Mouse (Mus musculus): ENCODE measurements at regions not wholly inside any gene's neighbourhood (a gene's known extent, or its start where the extent isn't known, plus 50 kb on each side); places are given as distances from the start of the nearest gene placed in this dataset.

DNA sequence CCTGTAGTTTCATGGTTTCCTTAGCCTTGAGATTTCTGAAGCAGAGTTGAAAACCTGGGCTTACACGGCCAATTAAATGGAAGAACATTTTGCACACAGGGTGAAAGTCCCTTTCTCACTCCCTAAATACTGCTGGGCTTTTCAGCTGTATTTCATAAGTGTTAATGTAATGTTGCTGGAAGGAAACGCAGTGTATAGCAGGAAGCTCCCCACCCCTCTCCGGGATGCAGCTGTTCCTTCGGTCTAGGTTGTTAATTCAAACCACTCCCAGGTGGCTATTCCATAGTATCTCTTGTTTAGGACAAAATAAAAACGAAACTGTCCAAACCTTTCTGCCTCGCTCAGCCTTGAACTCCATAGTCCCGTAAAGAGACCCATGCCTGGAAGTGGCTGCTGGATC, 269.4 kb upstream of the Habp2 start:
- Histone ChIP-seq H3K36me3 (replicated peaks) (no peaks in the 10 kb centered on the region), H3K9me3 (no peaks in the 10 kb centered on the region), H3K9ac (no peak overlapping the region), H3K4me1 (no peaks in the 10 kb centered on the region), H3K27me3 (replicated peaks) (no peaks in the 10 kb centered on the region), H3K27ac (no peak overlapping the region), H3K4me2 (no peak overlapping the region), H3K4me3 (no peak overlapping the region)
- 83% methylated on average over 7 of the region's 7 CpGs for WGBS
- no peak for ATAC-seq (replicated peaks)

GRCm38 (mm10) chr19:56019143-56019542, 267.8 kb upstream of the Habp2 start:
- WGBS = 63% methylated on average over 7 of the region's 7 CpGs
- ATAC-seq (replicated peaks) = no peak

DNA sequence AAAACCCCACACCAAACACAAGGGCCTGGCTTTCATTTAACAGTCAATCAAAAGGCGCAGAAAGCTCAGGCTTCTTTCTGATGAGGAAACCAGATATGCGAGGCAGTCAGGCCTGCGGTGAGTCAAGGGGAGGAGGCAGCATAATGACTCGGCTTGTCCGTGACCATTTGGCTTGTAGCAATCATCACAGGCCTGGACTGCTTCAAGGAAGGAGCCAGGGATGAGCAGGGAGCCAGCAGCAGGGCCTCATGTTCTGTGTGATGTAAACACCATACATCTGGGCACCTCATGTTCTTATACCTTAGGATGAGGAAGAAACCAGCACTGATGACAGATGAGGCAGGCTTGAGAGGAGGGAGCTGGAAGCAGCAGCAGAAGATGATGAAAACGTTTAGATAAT, 264.6 kb upstream of the Habp2 start:
- Histone ChIP-seq H3K36me3 (replicated peaks) (no peaks in the 10 kb centered on the region), H3K27ac (no peak overlapping the region), H3K27me3 (replicated peaks) (no peaks in the 10 kb centered on the region), H3K4me3 (no peak overlapping the region), H3K9ac (no peak overlapping the region), H3K9me3 (no peaks in the 10 kb centered on the region), H3K4me2 (no peak overlapping the region), H3K4me1 (no peaks in the 10 kb centered on the region)
- WGBS = 76% methylated on average over 6 of the region's 6 CpGs
- ATAC-seq (replicated peaks) = no peak

More at GRCm38 (mm10) chr19:56019143-56019542, 267.8 kb upstream of the Habp2 start:
- Histone ChIP-seq H3K4me2 (no peak overlapping the region), H3K9me3 (no peaks in the 10 kb centered on the region), H3K27ac (no peak overlapping the region), H3K4me3 (no peak overlapping the region), H3K4me1 (no peaks in the 10 kb centered on the region), H3K9ac (no peak overlapping the region), H3K27me3 (replicated peaks) (no peaks in the 10 kb centered on the region), H3K36me3 (replicated peaks) (no peaks in the 10 kb centered on the region)

- no peaks in the 10 kb centered on the region for H3K27me3 ChIP-seq (replicated peaks)
- no peak overlapping the region for H3K9ac ChIP-seq
- H3K4me1 ChIP-seq = peaks cover 5% of the 10 kb centered on the region
- H3K27ac ChIP-seq = no peak overlapping the region
- H3K4me3 ChIP-seq = no peak overlapping the region
- 75% methylated on average over 4 of the region's 4 CpGs for WGBS
- H3K9me3 ChIP-seq = no peaks in the 10 kb centered on the region
- no peaks in the 10 kb centered on the region for H3K36me3 ChIP-seq (replicated peaks)
- no peak overlapping the region for H3K4me2 ChIP-seq
- ATAC-seq (replicated peaks) = no peak
Measured at GRCm38 (mm10) chr19:56024599-56024998, 262.3 kb upstream of the Habp2 start.

DNA sequence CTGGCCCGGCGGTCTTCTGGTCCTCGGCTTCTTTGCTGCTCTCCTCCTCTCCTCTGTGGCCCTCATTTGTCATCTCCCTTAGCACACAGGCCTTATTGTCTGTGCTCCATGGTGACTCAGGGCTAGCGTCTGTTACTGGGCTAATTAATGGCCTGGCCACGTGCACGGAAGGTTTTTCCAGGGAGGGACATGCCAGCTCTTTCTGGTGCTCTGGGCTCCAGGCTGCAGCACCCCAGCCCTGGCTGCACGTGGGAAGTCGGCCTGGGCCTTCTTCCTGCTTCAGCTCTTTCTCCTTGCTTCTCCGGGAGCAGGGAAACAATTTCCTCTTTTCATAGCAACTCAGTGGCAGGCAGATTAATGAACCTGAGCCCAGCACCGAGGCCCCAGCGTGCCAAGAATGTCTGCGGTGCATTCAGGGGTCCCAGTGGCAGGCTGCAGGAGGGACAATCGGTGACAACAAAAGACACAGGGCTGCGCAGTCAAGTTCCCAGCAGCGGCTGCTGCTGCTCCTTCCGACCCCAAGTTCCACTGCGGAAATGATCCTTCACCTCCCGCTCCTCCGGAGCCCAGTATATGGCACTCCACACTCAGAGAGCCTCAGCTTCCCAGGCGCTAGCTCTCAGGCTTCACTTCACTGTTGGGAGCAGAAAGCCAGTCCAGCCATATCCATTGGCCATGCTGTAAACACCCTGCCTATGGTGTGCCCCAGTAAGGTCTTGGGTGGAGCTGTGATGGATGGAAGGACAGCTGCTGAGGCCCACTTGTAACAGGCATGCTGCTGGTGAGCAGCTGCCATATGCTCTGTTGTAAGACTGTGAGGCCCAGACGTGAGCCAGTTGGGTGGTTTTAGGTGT, 257.3 kb upstream of the Habp2 start:
- ATAC-seq (replicated peaks) = peak; percentile 87
- H3K4me1 ChIP-seq = peaks cover 9% of the 10 kb centered on the region
- H3K27me3 ChIP-seq (replicated peaks) = no peaks in the 10 kb centered on the region
- no peaks in the 10 kb centered on the region for H3K36me3 ChIP-seq (replicated peaks)
- no peaks in the 10 kb centered on the region for H3K9me3 ChIP-seq
- no peak overlapping the region for H3K4me2 ChIP-seq
- WGBS = 9% methylated on average over 21 of the region's 21 CpGs
- peak overlapping the region; percentile 64 for H3K27ac ChIP-seq
- no peak overlapping the region for H3K4me3 ChIP-seq
- H3K9ac ChIP-seq = no peak overlapping the region

DNA sequence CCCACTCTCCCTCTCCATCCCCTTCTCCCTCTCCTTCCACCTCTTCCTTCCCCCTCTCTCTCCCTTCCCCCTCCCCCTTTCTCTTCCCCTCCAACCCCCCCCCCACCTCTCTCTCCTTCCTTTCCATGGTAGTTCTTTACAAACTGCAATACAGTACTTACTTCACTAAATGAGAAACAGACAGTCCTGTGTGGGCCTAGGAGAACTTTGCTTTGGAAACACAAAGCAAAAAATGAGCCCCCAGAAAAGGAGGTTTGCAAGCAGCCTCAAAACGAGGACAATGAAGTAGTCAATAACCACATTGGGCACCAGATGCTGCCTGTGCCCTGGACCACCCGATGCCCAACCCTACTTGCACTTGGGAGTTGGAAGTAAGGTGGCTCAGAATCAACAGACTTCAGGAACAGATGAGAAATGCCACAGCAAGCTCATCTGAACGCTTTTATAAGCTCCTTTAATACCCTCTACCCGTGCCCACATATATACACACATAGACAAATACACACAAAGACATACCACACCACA, 256.5 kb upstream of the Habp2 start:
- no peaks in the 10 kb centered on the region for H3K36me3 ChIP-seq (replicated peaks)
- WGBS = 51% methylated on average over 4 of the region's 4 CpGs
- no peaks in the 10 kb centered on the region for H3K27me3 ChIP-seq (replicated peaks)
- ATAC-seq (replicated peaks) = no peak
- H3K4me2 ChIP-seq = no peak overlapping the region
- no peak overlapping the region for H3K4me3 ChIP-seq
- H3K9me3 ChIP-seq = no peaks in the 10 kb centered on the region
- H3K4me1 ChIP-seq = peaks cover 9% of the 10 kb centered on the region
- H3K27ac ChIP-seq = peak overlapping the region; percentile 64; the same call in 1 of the 2 replicates
- H3K9ac ChIP-seq = no peak overlapping the region

- Histone ChIP-seq H3K4me1 (peaks cover 9% of the 10 kb centered on the region), H3K4me2 (no peak overlapping the region), H3K4me3 (no peak overlapping the region), H3K27ac (no peak overlapping the region), H3K9ac (no peak overlapping the region), H3K27me3 (replicated peaks) (no peaks in the 10 kb centered on the region), H3K36me3 (replicated peaks) (no peaks in the 10 kb centered on the region), H3K9me3 (no peaks in the 10 kb centered on the region)
- no peak for ATAC-seq (replicated peaks)
- WGBS = 74% methylated on average over 4 of the region's 4 CpGs
Measured at GRCm38 (mm10) chr19:56034552-56034951, 252.4 kb upstream of the Habp2 start.

GRCm38 (mm10) chr19:56037584-56037983, 249.4 kb upstream of the Habp2 start:
- Histone ChIP-seq H3K9me3 (no peaks in the 10 kb centered on the region), H3K27ac (no peak overlapping the region), H3K9ac (no peak overlapping the region), H3K27me3 (replicated peaks) (no peaks in the 10 kb centered on the region), H3K4me2 (no peak overlapping the region), H3K36me3 (replicated peaks) (no peaks in the 10 kb centered on the region), H3K4me1 (peaks cover 10% of the 10 kb centered on the region), H3K4me3 (no peak overlapping the region)
- WGBS = 81% methylated on average over 3 of the region's 3 CpGs
- ATAC-seq (replicated peaks) = no peak

DNA sequence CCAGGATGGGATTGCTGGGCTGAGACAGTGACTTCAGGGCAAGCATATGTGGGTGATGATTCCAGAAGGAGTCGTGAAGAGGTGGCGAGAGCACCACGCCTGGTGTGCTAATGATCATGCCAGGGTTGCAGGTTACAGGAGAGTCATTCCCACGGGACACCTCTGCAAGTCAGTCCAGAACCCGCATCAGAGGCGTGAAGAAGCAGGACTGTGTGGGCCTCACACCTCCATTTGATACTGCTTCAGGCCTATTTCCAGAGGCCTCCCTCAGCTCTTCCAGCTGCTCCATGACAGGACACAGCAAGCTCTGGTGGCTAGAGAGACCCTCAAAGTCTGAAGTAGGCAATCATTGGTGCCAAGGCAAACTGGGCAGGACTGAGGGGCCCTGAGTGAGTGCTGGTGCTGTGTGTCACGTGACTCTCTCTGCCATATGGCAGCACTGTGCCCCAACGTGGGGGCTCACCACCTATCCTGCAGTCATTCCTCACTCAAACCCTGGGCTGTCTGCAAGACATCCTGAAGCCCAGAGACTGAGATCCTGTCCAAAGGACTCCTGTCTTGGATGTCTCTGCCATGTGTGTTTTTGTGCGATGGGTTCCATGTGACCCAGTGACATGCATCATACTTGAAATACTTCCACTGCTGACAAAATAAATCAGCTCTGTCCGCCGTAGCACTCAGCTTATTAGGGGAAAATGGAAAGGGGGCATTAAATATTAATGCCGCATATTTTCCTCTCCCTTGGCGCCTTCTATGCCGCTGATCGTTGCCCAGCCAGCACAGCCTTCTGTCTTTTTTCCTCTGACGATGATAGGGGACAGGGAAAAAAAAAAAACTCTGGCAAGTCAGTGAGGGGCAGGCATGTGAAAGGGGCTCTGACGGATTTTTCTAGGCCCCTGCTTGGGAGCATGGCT, 247.6 kb upstream of the Habp2 start:
- H3K36me3 ChIP-seq (replicated peaks) = no peaks in the 10 kb centered on the region
- H3K27me3 ChIP-seq (replicated peaks) = no peaks in the 10 kb centered on the region
- H3K9me3 ChIP-seq = no peaks in the 10 kb centered on the region
- 50% methylated on average over 17 of the region's 17 CpGs for WGBS
- no peak overlapping the region for H3K4me2 ChIP-seq
- peak; percentile 81; the same call in 1 of the 2 replicates for ATAC-seq (replicated peaks)
- H3K27ac ChIP-seq = peak overlapping the region; percentile 61
- H3K4me3 ChIP-seq = no peak overlapping the region
- H3K4me1 ChIP-seq = peaks cover 10% of the 10 kb centered on the region
- no peak overlapping the region for H3K9ac ChIP-seq

GRCm38 (mm10) chr19:56041930-56042329, 245.0 kb upstream of the Habp2 start:
- WGBS = 89% methylated on average over 3 of the region's 3 CpGs
- no peak for ATAC-seq (replicated peaks)
- Histone ChIP-seq H3K4me1 (peaks cover 10% of the 10 kb centered on the region), H3K27me3 (replicated peaks) (no peaks in the 10 kb centered on the region), H3K4me2 (no peak overlapping the region), H3K9me3 (no peaks in the 10 kb centered on the region), H3K27ac (no peak overlapping the region), H3K4me3 (no peak overlapping the region), H3K9ac (no peak overlapping the region), H3K36me3 (replicated peaks) (no peaks in the 10 kb centered on the region)

DNA sequence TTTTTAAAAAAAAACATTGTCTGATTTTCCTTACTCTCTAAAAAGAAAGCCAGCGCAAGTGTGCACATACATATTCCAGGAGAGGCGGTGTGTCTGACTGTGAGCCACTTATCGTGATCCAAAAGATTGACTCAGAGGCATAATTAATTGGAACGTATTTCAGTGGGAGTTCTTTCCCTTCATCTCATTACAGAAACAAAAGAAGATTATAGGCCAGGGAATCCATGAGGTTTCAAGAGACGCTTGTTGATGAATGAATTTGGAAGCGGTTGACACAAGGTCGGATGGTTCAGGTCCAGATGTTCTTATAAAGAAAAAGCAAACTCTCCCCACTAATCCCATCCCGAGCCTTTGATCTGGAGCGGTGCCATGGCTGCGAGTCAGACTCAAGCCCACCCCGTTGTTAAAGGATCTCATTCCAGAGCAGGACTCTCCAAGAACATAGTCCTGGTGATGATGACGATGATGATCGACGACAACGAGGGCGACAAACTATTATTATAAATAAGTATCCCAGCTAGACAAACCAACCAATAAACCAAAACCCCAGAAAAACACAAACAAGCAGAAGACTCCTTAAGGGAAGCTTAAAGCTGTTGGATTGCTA, 240.1 kb upstream of the Habp2 start:
- Histone ChIP-seq H3K4me1 (no peaks in the 10 kb centered on the region), H3K4me3 (no peak overlapping the region), H3K9ac (no peak overlapping the region), H3K27ac (no peak overlapping the region), H3K27me3 (replicated peaks) (no peaks in the 10 kb centered on the region), H3K4me2 (no peak overlapping the region), H3K9me3 (no peaks in the 10 kb centered on the region), H3K36me3 (replicated peaks) (no peaks in the 10 kb centered on the region)
- 53% methylated on average over 16 of the region's 16 CpGs for WGBS
- ATAC-seq (replicated peaks) = no peak

- Histone ChIP-seq H3K4me3 (no peak overlapping the region), H3K36me3 (replicated peaks) (no peaks in the 10 kb centered on the region), H3K27me3 (replicated peaks) (no peaks in the 10 kb centered on the region), H3K4me1 (no peaks in the 10 kb centered on the region), H3K9ac (no peak overlapping the region), H3K27ac (no peak overlapping the region), H3K4me2 (no peak overlapping the region), H3K9me3 (no peaks in the 10 kb centered on the region)
- WGBS = 94% methylated on average over 8 of the region's 8 CpGs
- no peak for ATAC-seq (replicated peaks)
Measured at GRCm38 (mm10) chr19:56054186-56054585, 232.8 kb upstream of the Habp2 start.

Measured in midbrain, embryonic 15.5 days (tissue).